Mouse (Mus musculus): ENCODE results near the gene Ralgps1.
A peak's percentile ranks its signal among the peaks of the same experiment; 100 is the strongest.

The Ralgps1 gene

DNA sequence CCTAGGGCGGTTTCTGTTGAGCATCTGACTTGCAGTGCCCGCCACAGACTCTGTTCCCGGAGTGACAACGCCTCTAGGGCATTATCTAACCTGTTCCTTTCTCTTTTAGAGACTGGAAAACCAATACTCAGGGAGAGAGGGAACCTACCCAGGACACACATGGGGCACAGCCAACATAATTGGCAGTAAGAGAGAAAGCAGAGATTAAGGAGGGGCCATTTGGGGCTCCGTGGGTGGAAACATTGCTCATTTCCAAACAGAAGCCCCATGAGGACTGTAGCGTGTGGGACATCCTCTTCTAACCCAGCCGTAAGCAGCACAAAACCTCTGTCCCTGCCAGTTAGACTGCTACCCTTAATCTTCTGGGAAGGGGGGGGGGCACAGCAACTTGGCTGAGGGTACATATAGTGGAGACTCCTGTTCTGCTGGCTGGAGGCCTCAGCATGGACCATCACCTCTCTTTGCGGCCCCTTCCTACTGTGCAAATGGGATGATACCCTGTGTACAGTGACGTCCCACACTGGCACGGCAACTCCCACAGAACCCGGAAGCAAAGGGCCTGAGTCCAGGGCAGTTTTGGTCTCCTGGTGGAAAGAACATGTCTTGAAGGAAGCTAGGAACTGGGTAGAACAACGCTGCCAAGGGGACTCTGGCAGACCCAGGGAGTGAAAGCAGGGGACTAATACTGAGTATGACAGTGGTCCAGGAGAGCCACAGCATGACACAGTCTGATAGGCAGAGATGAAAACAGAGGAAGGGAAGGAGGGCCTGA, 96.4 kb downstream of the Ralgps1 start:
- no peak for DNase-seq

DNA sequence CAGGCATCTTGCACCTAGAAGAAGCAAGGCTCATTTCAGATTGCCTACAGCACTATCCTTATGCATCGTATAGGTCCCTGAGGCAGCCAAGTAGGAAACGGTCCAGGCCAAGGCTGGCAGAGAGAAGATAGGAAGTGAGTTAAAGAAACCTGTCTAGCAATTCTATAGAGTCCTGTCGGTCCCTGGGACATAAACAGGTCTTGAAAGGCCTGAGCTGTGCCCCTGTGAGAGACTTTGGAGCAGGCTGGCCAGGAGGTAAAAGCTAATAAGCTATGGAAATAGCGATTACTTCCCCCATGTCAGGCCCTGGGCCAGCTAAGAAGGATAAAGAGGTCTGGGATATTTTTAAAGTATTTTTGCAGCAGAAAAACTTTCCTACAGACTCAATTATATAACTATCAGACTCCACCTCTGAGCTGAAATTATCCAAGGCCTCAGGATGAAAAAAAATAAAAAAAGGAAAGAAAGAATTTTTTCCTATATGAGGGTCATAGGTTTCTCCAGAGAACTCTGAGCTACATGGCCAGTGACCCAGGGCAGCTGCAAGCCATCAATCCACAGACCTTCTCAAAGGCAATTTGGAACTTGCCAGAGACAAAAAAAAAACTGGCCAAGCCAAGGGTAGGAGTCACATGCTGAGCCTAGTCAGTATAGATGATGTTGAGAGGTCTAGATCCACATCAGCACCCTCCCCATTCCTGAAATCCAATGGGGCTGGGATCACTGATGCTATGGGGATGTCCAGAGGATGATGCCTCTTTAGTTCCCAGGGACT, 98.4 kb downstream of the Ralgps1 start:
- DNase-seq = no peak

DNA sequence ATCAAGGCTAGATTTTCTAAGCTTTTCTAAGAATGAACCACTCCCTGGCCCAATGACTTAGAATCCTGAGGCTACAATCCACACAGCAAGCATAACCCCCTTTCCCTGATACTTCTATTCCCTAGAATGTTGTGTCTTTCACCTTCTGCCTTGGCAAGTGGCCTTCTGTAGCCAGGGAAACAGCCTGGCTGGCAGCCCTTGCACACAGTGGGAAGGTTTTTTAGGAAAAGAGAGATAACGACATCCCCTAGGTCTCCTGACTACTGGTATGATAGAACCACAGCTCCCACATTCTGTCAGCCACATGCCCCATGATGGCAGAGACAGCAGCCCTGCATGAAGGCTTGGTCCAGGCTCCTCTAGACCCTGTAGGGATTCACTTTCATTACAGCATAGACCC, 99.8 kb downstream of the Ralgps1 start:
- DNase-seq = no peak

- DNase-seq = no peak
These were observed 100.7 kb downstream of the Ralgps1 start for GRCm38 (mm10) chr2:33270569-33270968.

GRCm38 (mm10) chr2:33269132-33269493, 102.2 kb downstream of the Ralgps1 start:
- DNase-seq = no peak

GRCm38 (mm10) chr2:33268384-33269131, 102.7 kb downstream of the Ralgps1 start:
- DNase-seq = no peak

DNA sequence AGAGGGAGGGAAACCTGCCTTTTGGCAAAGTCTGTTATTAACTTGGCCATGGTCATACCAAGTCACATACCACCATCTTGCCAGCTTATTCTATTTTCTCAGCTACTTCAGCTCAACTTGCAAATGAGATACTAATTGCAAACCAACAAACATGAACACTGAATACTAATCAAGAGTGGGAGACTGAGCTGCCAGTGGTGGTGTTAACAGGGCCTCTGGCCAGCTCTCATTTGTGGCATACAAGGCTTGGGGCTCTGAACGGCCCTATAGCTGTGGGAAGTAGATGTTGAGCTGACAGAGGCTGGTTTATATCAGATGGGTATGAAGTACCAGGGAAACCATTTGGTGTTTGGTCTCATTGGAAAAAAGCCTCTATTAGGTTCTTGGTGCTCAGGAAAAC, 104.2 kb downstream of the Ralgps1 start:
- no peak for DNase-seq

GRCm38 (mm10) chr2:33265793-33266192, 105.5 kb downstream of the Ralgps1 start:
- DNase-seq = no peak

DNA sequence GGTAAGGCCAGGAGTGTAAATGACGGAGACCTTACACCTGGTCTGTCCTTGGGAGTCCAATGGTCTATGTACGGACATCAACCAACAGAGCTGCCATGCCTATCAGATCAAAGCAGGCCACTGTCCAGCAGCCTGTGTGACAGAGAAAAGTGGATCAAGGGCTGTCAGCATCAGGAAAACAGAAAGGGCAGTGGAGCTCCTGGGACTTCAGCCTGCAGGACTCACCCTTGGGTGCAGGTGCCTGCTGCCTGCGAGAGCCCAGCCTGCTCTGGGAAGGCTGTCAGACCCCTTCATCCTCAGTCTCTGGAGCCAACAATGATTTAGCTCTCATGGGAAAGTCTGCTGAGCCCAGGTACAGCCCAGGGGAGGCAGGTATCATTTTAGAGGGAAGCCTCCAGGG, 109.8 kb downstream of the Ralgps1 start:
- DNase-seq = no peak

DNA sequence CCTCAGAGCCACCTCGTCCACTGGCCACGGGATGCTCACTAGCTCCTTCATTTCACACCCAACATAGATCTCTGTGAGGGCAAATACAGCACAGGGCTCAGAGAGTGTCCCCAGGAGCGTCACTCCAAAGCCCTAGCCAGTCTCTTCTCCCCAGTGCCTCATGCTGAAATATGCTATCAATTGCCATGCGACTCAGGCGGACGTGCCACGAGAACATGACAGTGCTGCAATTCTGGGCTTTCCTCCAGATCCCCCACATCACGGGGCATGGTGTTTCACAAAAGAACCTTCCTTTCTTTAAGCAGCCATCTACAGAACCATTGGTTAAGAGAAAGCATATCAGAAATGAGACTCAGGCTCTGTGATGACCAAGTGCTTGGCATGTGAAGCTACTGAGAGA, 110.5 kb downstream of the Ralgps1 start:
- DNase-seq = no peak

DNA sequence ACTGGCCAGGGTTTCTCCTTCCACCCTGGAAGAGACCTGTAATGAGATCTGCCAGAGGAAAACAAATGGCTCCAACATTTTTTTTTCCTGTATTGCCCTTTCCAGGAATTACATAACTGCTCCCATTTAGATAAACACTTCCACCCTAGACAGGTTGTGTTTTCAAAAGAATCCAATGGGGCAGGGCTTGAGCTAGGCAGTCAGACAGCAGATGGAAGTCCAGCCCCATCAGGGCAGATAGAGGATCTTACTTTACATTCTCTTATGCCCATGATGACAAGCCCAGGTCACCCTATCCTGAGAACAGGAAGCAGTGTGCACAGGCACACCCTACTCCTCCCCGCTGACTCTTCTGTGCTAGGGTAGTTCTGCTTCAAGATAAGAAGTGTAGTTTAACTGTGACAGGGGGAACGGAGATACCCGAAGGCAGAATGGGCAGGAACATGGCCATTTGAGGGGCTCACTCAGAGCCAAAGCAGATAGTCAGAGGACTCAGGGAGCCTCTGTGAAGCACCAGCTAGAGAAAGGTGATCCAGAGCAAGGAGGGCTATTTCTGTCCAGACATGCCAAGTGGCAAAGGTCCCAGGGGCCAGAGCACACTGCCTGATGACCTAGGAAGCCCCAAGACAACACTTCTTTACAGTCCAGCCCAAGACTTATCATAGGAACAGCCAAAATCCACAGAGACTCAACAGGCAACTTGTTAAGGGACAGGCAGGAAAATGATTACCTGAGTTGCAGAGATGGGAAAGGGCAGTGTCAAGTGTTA, 114.3 kb downstream of the Ralgps1 start:
- DNase-seq = no peak

DNA sequence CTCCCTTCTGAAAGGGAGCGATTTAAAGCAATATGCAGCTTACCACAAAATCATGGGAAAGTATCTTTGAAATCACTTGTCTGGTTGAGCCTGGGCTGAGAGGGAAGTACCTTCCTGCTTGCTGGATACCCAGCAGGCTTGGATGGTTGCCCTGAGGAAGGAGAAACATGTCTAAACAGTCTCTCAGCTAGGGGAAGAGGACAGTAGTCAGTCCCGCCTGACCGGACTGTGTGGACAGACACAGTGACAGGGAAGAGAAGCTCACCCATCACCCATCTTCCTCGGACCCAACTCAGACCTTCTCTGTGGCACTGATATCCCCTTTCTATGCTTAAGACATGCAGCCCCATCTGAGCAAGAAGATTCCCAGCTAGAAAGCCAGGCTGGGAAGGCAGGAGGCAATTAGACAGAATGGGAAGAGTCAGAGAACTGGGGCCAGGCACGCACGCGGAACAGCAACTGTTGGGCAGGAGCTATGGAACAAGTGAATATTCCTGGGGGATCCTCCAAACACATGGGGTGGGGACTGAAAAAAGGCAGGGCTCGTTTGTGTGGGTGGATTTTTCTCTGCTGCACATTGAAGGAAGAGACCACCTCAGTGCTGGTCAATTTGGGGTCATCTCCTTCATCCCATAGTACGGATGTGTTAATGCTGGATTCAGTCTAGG, 116.8 kb downstream of the Ralgps1 start:
- no peak for DNase-seq

DNA sequence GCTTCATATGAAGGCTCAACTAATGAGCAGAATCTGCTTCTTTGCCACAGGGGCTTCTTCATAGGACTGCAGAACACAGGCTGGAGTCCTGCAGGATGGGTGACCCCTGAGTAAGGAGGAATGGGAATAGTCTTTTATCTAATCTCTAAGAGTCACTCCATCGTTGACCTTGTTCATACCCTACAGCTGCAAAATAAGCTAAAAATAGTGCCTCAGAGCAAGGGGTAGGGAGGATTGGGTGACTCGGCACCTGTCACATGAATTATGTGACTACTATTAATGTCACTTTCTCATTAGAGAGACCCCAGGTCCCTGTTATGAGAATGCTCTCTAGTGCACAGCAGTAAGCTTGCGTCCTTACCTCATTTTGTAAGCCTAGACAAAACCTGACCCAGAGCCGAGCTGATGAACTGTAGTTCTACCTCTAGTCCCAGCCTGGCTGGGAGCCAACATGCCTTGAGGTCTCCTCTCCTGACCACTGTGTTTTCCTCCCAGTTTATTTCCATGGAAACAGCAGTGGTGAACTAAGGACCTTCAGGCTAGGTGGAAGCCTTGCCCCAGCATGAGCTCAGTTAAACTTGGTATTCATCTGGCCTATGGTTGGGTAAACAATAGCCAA, 117.6 kb downstream of the Ralgps1 start:
- peak; percentile 45 for DNase-seq

- DNase-seq = no peak
These were observed 118.5 kb downstream of the Ralgps1 start for GRCm38 (mm10) chr2:33252751-33253150.

- DNase-seq = no peak
These were observed 121.2 kb downstream of the Ralgps1 start for GRCm38 (mm10) chr2:33249922-33250633.

DNA sequence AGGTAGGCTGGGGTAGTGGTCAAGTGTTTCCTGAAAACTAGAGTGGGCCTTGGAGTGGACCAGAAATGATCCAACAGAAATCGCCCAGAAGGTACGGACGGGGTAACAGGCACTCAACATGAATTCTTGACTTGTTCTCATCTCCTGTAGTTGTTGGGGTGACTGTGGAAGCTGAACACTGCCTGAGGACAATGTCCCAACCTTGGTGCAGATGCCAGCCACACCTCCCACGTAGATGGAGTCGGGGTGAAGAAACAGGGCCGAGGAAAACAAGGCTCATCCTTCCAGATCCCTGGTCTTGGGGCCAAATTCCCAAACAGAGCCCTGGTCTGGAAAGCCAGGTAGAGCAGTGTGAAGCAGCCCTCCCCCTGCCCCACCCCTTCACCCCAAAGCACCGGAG, 122.7 kb downstream of the Ralgps1 start:
- DNase-seq = no peak

DNA sequence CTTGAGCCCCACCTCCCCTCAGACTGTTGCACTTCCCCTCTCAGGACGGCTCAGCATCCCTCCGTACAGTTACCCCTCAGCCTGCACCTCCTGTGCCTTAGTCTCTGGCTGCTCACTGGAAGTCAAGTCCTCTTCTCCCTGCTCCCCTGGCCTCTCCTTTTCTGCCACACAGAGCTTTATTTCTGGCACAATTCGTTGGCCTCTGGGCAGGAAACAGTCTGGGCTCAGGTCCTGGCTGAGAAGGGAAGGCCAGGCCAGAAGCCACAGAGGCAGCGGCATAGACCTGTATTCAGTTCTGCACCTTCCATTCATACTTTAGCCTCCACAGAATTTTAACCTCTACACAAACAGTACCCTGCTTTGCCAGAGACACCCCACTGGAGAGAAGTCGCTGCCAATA, 124.4 kb downstream of the Ralgps1 start:
- no peak for DNase-seq

GRCm38 (mm10) chr2:33245350-33245749, 125.9 kb downstream of the Ralgps1 start:
- no peak for DNase-seq

GRCm38 (mm10) chr2:33244880-33245279, 126.4 kb downstream of the Ralgps1 start:
- no peak for DNase-seq

- DNase-seq = no peak
These were observed 133.7 kb downstream of the Ralgps1 start for GRCm38 (mm10) chr2:33237581-33237980.

- peak; percentile 27 for DNase-seq
These were observed 136.4 kb downstream of the Ralgps1 start for GRCm38 (mm10) chr2:33234848-33235247.

Measured in retina, postnatal 1 day (tissue).